Mouse (Mus musculus): ENCODE results near the gene Erbb3. TPM values are rescaled to one million over a fixed set of nuclear protein-coding genes. Genes with fewer than 3 reads are reported as not detected.

Gene Erbb3
- polyA plus RNA-seq, 1 experiment from 2014 or later = 18.6 TPM

DNA sequence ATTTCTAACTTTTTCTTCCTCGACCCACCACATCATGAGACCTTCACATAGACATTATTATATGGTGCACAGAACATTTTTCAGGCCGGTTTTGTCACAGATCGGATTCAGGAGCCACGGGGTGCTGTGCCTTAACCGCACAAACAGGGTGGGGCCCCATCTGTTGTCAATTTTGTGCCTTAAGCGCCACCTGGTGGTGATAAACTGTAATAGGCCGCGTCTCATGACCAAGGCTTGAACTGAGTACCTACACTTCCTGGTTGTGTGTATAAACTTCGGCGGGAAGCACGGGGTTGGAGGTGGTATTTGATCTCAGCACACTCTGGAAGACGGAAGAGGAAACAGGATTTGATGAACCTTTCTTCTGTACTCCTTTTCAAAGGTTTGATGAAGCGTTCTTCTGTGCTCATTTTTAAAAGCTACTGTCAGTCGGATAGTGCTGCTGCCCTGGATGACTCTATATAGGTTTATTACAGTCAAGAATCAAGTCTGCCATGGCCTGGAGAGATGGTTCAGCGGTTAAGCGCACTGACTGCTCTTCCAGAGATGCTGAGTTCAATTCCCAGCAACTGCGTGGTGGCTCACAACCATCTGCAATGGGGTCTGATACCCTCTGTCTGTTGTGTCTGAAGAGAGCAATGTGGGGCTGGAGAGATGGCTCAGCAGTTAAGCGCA, 53.0 kb downstream of the Erbb3 start:
- Histone ChIP-seq H3K36me3 (ENCODE audit: control insufficient read depth, insufficient read depth, low read length) (no peaks in the 10 kb centered on the region), H3K9ac (ENCODE audit: low read length) (no peak overlapping the region), H3K9me3 (ENCODE audit: control insufficient read depth, low read length) (no peaks in the 10 kb centered on the region), H3K4me2 (replicated peaks; ENCODE audit: low read depth) (peak overlapping the region; percentile 9), H3K4me3 (ENCODE audit: low read depth, low read length) (no peak overlapping the region), H3K4me1 (replicated peaks; ENCODE audit: control insufficient read depth, insufficient read depth) (no peaks in the 10 kb centered on the region), H3K27me3 (ENCODE audit: control insufficient read depth, insufficient read depth, low read length) (no peaks in the 10 kb centered on the region), H3K27ac (replicated peaks) (no peak overlapping the region)
- peak; percentile 91 for DNase-seq (ENCODE audit: low spot score)
- ATAC-seq (ENCODE audit: low FRiP score, low TSS enrichment) = peak; percentile 92
- TF ChIP-seq CTCF (IDR thresholded peaks at IDR 0.05; ENCODE audit: low read depth) (peak; percentile 96), EP300 (optimal IDR thresholded peaks at IDR 0.05) (no peak)
- 14% methylated on average over 18 of the region's 18 CpGs for WGBS

DNA sequence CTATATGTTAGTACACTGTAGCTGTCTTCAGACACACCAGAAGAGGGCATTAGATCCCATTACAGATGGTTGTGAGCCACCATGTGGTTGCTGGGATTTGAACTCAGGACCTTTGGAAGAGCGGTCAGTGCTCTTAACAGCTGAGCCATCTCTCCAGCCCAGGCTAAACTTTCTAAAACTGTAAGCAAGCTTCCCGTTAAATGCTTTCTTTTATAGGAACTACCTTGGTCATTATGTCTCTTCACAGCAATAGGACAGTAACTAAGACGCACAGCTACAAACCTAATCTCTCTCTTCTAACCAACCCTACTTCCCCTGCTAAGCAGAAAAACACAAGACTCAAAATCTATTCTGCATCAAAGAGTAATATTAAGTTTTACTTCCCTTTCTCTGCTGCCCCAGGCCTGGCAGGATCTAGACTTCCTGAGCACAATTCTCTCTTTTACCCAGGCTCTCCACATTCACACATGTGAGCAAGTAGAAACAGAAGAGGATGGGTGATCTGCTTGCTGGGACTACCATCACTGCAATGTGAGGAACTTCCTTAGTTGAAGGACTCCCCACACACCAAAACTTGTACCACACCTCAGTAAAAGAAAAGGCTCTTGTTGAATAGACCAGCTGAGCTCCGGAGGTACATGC, 53.7 kb downstream of the Erbb3 start:
- Histone ChIP-seq H3K27ac (replicated peaks) (no peak overlapping the region), H3K27me3 (ENCODE audit: control insufficient read depth, insufficient read depth, low read length) (no peaks in the 10 kb centered on the region), H3K4me2 (replicated peaks; ENCODE audit: low read depth) (peak overlapping the region; percentile 9; the same call in 1 of the 2 replicates), H3K36me3 (ENCODE audit: control insufficient read depth, insufficient read depth, low read length) (no peaks in the 10 kb centered on the region), H3K9ac (ENCODE audit: low read length) (no peak overlapping the region), H3K4me3 (ENCODE audit: low read depth, low read length) (no peak overlapping the region), H3K9me3 (ENCODE audit: control insufficient read depth, low read length) (no peaks in the 10 kb centered on the region), H3K4me1 (replicated peaks; ENCODE audit: control insufficient read depth, insufficient read depth) (no peaks in the 10 kb centered on the region)
- DNase-seq (ENCODE audit: low spot score) (no peak), ATAC-seq (ENCODE audit: low FRiP score, low TSS enrichment) (peak; percentile 11; the same call in 1 of the 2 replicates)
- 62% methylated on average over 4 of the region's 4 CpGs for WGBS
- TF ChIP-seq CTCF (IDR thresholded peaks at IDR 0.05; ENCODE audit: low read depth) (no peak), EP300 (optimal IDR thresholded peaks at IDR 0.05) (no peak)

DNA sequence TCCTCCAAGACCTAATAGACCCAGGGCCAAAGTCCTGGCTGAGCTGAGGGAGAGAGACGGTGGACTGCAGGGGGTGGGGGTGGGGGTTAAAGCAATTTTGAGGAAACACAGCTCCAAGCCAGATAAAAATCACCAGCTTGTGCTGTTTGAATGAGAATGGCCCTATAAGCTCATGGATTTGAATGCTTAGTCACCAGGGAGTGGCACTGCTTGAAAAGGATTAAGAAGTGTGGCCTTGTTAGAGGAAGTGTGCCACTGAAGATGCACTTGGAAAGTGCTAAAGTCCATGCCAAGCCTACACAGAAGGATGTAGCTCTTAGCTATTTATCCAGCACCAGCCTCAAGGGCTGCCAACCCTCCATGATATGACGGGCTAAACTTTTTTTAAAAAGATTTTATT, 54.2 kb downstream of the Erbb3 start:
- no peak overlapping the region for H3K27ac ChIP-seq (replicated peaks)
- no peak overlapping the region for H3K9ac ChIP-seq (ENCODE audit: low read length)
- H3K4me2 ChIP-seq (replicated peaks; ENCODE audit: low read depth) = no peak overlapping the region
- no peaks in the 10 kb centered on the region for H3K4me1 ChIP-seq (replicated peaks; ENCODE audit: control insufficient read depth, insufficient read depth)
- TF ChIP-seq EP300 (optimal IDR thresholded peaks at IDR 0.05) = no peak
- TF ChIP-seq CTCF (IDR thresholded peaks at IDR 0.05; ENCODE audit: low read depth) = no peak
- H3K9me3 ChIP-seq (ENCODE audit: control insufficient read depth, low read length) = no peaks in the 10 kb centered on the region
- H3K27me3 ChIP-seq (ENCODE audit: control insufficient read depth, insufficient read depth, low read length) = no peaks in the 10 kb centered on the region
- ATAC-seq (ENCODE audit: low FRiP score, low TSS enrichment) (no peak), DNase-seq (ENCODE audit: low spot score) (no peak)
- 57% methylated on average over 2 of the region's 2 CpGs for WGBS
- H3K36me3 ChIP-seq (ENCODE audit: control insufficient read depth, insufficient read depth, low read length) = no peaks in the 10 kb centered on the region
- H3K4me3 ChIP-seq (ENCODE audit: low read depth, low read length) = no peak overlapping the region

DNA sequence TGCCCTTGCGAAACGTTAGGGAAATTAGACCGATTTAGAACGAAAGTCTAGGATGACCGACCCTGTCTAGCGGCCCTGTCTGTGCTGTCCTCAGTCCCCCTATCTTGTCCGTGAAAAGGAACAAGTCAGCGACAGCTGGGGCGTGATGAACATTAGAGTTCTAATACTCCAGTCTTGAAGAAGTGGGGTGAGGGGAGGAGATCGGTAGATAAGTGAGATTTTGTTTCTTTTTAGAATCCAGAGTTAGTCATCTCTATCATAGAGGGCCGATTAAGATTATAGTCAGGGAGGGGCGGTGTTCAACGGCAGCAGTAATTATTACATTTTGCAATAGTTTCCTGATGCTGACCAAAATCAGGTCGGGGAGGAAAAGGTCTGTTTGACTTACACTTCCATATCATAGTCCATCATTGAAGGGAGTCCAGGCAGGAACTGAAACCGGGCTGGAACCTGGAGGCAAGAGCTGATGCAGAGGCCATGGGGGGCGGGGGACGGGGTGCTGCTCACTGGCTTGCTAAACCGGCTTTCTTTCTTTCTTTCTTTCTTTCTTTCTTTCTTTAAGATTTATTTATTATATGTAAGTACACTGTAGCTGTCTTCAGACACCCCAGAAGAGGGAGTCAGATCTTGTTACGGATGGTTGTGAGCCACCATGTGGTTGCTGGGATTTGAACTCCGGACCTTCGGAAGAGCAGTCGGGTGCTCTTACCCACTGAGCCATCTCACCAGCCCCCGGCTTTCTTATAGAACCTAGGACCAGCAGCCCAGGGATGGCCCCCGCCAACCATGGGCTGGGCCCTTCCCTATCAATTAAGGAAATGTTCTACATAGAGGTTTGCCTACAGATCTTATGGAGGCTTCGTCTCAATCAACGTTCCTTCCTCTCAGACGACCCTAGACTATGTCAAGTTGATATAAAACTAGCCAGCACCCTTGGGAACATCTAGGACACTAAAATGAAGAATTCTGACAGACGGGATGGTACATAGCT, 62.8 kb downstream of the Erbb3 start:
- peak overlapping the region; percentile 95 for H3K4me2 ChIP-seq (replicated peaks; ENCODE audit: low read depth)
- DNase-seq (ENCODE audit: low spot score) = no peak
- H3K9me3 ChIP-seq (ENCODE audit: control insufficient read depth, low read length) = no peaks in the 10 kb centered on the region
- H3K27me3 ChIP-seq (ENCODE audit: control insufficient read depth, insufficient read depth, low read length) = no peaks in the 10 kb centered on the region
- H3K9ac ChIP-seq (ENCODE audit: low read length) = 0 out of 2 replicates have a peak overlapping the region, but pooled peaks have one; percentile 18
- no peak for TF ChIP-seq CTCF (IDR thresholded peaks at IDR 0.05; ENCODE audit: low read depth)
- ATAC-seq (ENCODE audit: low FRiP score, low TSS enrichment) = no peak
- 0 out of 2 replicates have a peak, but pooled peaks cover 3% of the 10 kb centered on the region for H3K36me3 ChIP-seq (ENCODE audit: control insufficient read depth, insufficient read depth, low read length)
- H3K27ac ChIP-seq (replicated peaks) = peak overlapping the region; percentile 63
- 26% methylated on average over 28 of the region's 28 CpGs for WGBS
- peak overlapping the region; percentile 90 for H3K4me3 ChIP-seq (ENCODE audit: low read depth, low read length)
- H3K4me1 ChIP-seq (replicated peaks; ENCODE audit: control insufficient read depth, insufficient read depth) = peaks cover 3% of the 10 kb centered on the region

DNA sequence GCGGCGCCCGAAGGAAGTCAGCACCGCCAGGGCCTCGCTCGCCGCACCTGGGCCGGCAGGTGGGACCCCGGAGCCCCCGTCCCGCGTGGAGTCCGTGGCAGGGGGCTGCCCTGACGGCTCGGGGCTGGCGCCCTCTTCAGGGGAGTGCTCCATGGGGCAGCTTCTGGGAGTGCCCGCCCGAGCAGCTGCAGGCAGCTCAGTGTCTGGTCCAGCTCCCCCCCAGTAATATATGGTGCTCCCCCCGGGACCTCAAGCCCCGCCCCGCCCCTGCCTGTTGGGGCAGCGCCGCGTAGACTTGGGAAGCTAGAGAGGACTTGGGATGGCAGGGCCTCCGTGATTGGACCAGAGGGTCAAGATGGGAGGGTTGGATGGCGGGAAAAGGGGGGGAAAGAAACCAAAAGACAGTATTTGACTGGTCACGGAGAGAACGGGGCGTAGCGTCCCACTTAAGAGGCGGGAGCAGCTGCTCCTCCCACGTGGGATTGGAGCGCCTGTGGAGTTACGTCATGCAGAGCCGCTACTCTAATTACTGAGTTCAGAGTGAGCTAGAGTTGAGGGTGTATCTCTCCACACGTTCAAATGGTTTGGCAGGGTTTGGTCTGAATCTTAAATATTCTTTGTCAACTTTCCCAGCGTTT, 63.7 kb downstream of the Erbb3 start, which contains the start of gene Esyt1:
TSS of gene Esyt1 (minus strand) at position 201 of the 638 bp plus-strand sequence.
- Histone ChIP-seq H3K27me3 (ENCODE audit: control insufficient read depth, insufficient read depth, low read length) (no peaks in the 10 kb centered on the region), H3K4me3 (ENCODE audit: low read depth, low read length) (peak within 1 kb of the TSS; percentile 90), H3K4me1 (replicated peaks; ENCODE audit: control insufficient read depth, insufficient read depth) (peaks cover 3% of the 10 kb centered on the region), H3K4me2 (replicated peaks; ENCODE audit: low read depth) (peak within 1 kb of the TSS; percentile 95), H3K9me3 (ENCODE audit: control insufficient read depth, low read length) (no peaks in the 10 kb centered on the region), H3K9ac (ENCODE audit: low read length) (peak within 1 kb of the TSS; percentile 81), H3K27ac (replicated peaks) (peak within 1 kb of the TSS; percentile 92), H3K36me3 (ENCODE audit: control insufficient read depth, insufficient read depth, low read length) (peaks cover 8% of the 10 kb centered on the region; the same call in 1 of the 2 replicates)
- peak; percentile 98 for ATAC-seq (ENCODE audit: low FRiP score, low TSS enrichment)
- TF ChIP-seq CTCF (IDR thresholded peaks at IDR 0.05; ENCODE audit: low read depth) (peak; percentile 70), EP300 (optimal IDR thresholded peaks at IDR 0.05) (no peak)
- WGBS = under 1% methylated on average over 37 of the region's 37 CpGs
- DNase-seq (ENCODE audit: low spot score) = peak; percentile 94

Measured in stomach, postnatal 0 days (tissue).